Mouse (Mus musculus) monocyte, adult 2 months (primary cell): ENCODE measurements around the gene Cit.

Experiments
- DNase-seq, 2 experiments: peaks; one replicate each; pipeline ENCODE4 v3.0.0; 2022; ENCODE audit warnings: low spot score in 2 of 2, low read depth in 1 of 2

Gene Cit

DNA sequence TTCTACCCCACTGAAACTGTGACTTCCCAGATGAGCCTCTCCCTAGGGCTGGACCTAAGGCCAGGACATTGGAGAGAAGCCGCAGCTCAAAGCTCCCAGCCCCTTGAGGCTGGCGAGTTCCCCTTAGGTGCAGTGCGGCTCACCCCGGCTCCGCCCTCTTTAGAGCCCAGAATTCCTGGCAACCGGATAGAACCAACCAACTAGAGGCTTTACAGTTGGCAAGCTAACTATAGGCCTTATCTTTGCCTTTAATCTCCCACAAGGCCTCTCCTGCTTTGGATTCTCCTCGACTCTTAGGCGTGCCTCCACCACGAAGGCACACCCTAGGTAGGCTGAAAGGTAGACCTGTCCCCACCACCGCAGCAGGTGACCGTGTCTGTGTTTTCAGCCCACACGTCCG is 162.6 kb downstream of the Cit start:
- DNase-seq = no peak

DNA sequence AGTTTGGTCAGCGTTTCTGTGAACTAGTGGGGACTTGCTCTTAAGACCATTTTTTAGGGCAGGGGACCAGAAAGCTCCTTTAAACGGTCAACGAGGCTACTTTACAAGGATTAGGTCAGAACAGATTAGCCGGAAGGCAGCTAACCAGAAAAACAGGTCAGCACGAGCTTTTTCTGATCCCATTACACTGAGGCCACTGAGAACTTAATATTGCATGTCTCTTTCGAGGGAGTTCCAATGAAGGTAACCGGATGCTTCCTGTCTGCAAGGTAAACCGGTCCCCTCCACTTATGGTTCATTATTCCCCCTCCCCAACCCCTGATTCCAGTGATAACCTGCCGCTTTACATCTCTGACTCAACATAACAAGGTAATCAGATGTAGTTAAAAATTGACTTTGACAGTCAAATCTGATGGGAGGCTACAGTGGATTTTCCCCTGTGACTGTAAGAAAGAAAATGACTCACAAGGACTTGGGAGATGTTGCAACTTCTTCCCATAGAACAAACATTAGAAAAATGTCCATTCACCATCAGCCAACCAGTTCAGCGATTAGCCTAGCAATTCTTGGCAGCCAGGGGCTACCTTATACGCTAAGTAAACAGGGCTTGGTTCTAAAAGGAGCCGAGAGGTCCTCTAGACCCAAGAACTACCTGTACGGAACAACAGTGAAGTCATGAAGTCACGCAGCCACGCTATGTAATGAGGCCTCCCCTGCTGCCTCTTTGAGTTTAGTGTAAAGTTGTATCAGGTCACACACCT is 164.2 kb downstream of the Cit start:
- no peak for DNase-seq

DNA sequence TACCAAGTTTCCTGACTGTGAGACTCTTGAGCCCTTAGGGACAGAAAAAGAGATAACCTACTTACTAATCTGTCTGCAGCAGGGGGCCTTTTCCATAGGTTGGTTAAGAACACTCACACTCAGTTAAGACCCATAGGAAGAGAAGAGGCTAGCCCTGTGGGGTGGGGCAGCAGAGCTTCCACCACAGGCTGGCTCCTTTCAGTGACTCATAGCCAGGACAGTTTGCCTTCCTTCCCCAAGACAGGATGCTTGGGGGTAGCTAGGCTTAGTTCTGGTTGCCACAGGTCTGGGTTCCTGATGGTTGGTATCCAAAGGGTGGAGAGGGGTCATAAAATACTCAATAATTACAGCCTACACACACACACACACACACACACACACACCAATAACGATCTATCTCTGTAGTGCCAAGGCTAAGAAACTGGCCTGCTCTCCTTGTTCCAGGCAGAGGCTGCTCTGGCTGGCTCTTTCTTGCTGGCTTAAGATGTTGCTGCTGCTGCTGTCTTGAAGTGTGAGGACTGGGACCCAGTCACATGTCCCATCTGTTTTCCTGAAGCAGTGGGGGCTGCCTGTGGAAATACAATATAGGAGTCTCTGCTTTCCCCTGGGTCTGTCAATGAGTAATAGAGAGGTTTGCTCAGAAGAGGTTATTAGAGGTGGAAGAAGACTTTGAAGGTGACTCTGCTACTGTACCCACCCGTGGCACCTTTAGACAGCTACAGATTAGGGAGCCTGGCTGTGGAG is 165.0 kb downstream of the Cit start:
- DNase-seq = no peak

DNA sequence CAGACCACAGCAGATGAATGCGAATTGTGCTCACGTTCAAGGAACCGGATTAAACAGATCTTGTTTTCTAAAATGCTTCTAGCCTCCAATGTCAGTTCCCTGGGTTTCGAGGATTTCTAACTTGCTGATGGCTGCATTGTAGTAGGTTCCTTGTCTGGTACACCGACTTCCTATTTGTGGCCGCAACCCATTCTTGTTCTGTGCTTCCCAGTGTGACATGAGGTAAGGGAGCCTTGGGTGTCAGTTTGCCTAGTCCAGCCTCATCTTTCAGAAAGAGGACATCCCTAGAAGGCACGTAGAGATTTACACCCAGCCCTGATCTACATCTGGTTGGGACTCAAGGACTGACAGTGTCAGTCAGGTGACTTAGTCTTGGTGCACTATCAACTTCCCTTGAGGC is 166.6 kb downstream of the Cit start:
- DNase-seq = no peak

DNA sequence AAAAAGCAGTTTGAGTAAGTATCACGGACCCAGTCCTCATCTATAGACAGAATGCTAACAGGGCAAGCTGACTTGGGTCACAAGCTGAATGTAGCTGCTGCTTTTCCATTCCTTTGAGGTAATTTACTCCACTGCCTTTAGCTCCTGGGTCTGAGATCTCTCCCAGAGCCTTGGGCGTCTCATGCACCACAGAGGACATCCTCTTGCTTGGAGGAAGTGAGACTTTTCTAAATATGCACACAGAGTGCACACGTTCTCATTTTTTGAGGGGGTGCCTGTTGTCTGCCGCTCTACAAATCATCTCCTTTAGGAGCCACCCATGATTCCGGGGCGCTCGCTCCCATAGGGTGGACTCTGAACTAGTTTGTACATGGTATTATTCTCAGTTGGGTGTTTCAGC is 167.4 kb downstream of the Cit start:
- DNase-seq = no peak

DNA sequence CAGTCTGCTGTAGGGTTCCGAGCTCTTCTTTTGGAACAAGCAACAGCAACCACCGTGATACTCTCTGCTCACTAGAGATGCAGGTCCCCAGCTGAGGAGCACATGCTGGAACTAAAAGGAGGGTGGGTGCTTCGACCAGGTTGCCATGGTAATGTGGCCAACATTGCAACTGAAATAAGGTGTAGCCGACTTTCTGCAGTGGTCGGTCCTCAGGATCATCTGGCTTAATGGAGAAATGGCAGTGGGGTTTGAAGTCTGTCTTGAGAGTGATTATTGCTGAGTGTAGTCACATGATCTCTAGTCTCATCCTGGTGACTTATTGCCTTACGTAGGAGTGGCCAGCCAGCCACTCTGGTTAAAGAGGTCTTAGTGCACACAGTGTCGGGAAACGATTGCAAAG is 168.7 kb downstream of the Cit start:
- no peak for DNase-seq

DNA sequence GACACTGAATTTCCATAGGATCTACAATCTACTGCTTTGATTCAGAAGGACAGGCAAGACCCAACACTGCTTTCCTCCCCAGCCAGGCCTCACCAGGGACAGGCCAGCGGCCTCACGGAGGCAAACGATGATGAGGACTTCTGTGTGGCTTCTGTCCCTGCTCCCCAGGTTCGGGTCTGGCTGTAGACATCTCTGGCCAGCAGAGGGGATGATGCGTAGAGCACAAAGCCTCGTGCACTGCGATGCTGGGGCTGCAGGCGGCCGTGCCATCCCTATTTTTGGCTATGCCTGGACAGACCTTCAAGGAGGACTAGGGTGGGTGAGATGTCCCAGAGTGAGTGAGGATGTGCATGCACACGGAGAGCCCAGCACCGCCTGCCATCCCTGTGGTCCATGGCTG is 169.2 kb downstream of the Cit start:
- DNase-seq = no peak

DNA sequence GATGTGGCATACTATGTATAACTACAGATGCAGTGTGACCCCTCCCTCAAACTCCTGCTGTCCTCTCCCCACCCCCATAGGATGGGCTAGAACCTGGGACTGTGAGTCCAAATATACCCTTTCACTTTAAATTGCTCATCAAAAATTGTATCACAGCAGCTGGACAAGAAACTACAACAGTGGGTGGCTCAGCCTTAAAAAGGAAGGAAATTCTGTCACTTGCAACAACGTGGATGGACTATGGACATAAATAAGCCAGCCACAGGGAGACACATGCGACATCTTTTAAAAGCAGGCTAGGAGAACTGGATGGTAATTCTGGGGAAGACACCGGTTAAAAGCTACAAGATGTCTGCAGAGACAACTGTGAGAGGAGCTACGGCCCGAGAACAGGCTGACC is 171.5 kb downstream of the Cit start:
- DNase-seq = no peak

DNA sequence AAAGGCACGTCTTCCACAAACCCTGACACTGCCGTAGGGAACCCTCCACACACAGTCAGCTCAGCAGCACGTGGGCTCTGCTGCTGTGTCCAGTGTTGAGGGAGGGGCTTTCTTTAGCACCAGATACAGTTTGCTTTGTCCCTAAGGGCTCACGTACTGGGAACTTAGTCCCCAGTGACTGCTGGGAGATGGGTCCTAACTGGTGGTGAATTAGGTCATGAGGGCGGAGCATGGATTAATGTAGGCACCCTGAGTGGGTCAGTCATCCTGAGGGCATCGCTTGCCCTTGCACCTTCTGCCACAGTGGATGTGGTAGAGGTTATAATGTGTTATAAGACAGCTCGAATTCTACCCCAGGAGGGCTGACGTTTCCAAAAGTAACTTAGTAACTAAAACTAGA is 172.3 kb downstream of the Cit start:
- DNase-seq = no peak

DNA sequence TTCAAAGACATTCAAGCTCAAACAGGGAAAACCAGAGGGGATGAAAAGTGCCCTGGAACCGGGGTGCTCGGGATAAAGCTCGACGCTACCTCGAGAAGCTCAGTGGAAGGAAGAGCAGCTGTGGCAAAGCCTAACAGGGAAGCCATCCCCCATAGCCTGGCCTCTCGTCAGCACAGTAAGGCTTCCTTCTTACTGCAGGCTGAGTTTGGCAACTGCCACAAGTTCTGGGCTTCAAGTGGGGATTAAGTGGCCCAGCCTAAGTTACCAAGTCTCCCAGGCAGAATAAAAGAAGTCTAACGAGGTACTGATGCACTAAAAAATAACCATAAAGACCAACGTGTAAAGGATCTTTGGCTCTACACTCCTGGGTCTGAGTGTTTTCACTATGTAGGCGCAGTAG is 173.1 kb downstream of the Cit start:
- DNase-seq = no peak

DNA sequence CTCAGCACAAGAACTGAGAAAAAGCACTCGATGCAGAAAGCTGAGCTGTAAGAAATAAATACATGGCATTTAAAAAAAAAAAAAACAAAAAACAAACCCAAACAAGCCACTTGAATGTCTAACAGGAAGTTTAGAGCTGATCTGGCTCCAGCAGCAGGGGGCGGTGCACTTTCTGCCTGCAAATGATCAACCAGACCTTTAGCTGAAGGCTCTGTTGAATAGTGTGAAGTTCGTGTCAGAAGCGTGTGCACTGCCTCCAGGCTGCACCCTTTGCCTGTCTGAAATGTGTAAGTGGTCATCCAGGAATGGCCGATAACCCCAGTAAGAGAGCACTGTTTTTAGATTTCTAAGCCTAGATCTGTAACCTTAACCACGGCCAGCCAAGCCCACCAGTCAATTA is 173.7 kb downstream of the Cit start:
- no peak for DNase-seq

DNA sequence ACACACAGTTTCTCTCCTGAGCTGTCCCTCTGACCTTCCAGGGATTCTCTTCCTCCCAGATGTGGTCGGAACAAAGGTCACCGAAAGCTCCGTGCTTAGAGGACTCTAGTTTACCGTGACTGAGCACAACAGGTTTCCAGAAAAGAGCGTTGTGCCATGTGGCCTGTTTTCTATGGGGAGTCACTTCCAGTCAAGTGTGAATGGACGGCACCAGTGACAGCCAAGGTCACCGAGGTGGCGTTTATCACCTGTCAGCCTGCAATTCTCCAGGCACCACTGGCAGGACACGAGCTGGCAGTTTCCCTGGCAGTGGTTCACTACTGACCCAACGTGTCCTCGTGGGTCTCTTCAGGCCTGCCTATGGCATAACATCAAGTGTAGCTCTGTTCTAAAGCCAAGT is 174.3 kb downstream of the Cit start:
- DNase-seq = no peak

DNA sequence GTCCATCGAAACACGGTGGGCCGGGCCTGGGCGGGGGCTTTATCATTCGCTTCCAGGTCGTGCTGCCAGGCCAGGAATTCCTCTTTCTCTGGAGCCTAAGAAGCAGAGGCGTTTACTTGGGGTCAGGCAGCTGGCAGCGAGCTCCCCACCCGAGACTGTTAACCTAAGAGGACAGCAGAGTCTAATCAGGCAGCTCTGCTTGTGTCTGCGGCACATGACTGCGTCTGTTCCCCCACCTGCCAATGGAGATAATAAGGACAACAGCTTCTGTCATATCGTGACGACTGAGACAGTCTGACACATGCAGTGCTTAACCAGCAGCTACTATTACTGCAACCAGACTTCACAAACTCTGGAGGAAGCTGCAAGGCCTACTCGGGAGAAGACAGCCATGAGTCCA is 176.5 kb downstream of the Cit start:
- DNase-seq = no peak

DNA sequence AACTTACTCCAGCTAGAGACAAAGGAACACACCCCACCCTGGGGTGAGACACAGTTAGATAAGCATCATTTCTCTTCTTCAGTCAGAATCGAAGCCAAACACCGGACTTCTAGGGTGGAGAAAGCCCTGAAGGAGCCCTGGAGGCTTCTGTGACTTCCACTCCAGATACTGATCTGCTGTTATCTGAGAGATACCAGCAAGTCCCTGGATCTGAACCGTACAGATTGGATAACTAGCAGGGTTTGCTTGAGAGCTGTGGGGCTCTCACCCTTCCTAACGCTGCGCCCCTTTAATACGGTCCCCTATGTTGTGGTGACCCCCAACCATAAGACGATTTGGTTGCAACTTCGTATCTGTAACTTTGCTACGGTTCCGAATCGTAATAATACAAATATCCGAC is 177.1 kb downstream of the Cit start:
- DNase-seq = no peak

DNA sequence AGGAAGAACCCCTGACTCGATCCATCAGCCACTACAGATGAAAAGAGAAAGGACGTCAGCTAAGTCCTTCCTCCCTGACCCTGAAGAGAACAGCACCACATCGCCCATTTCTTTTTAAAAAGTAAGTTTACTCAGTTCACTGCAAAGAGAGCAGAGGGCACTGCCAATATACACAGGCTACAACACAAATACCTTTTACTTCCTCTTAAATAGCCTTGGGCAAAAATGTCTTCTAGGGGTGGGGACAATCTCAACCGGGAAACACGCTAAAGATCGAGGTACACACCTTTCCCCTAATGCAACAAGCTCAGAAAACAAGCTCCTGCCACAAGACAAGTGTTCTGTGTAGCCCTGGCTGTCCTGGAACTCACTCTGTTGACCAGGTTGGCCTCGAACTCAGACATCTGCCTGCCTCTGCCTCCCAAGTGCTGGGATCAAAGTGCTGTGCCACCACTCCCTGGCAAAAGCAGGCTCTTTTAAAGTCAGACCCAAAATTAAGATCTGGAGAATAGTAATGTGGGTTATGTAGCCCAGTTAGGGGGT is 177.7 kb downstream of the Cit start:
- DNase-seq = no peak

DNA sequence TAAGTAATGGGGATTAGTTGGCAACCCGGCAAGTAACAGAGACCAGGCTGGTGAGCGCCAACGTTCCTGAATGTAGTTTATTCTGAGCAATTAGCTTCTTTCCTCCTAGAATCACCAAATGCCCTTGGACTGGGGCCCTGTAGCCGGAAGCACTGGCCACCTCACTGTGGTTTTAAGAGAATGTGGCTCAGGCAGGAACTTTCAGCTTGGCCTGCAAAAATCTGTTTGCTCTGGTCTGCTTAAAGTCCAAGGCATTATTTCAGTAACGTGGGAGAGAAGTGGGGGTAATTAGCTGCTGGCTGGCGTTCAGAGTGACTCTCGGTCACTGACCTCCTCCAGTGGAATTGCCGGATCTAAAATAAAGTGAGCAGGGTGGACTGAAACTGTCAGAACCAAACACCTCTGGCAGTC is 178.2 kb downstream of the Cit start:
- no peak for DNase-seq

DNA sequence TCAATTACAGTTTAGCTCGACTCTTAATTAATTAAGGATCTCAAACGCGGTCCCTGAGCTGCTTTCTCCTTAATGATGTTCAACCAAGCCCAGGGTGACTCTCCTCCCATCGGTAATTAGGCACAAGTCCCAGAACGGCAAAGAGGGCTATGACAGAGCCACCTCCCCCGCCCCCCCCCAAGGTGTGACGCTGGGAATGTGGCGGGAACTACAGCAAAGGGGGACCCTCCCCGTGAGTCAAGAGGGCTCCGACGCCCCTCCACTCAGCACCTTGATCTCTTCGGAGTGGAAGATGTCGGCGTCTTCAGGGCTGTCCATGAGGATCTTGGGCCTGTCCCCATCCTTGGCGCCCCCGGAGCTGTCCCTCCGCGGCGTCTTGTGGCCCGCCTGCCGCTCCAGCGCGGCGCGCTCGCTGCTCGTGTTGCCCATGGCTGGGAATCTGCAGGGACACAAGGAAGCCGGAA is 178.8 kb downstream of the Cit start:
- DNase-seq = no peak

DNA sequence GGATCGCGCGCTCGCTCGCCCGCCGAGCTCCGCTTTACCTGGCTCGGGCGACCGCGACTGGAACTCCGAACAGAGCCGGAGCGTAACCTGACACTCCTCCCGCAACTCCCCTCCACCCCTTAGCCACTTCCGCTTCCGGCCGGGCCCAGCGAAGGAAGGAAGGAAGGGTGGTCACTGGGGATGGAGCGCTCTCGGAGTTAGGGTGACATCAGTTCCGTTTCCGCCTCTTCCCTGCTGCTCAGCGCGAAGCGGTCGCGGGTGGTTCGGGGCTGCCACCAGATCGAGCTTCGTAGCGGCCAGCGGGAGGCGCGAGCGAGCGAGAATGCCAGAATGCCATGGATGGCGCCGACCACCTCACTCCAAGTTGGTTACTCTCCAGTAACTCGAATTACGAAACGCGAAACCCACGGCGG is 179.3 kb downstream of the Cit start, which contains the start of gene Prkab1:
TSS of gene Prkab1 (minus strand) at position 182 of the 413 bp plus-strand sequence.
- peak; percentile 74 to 75 for DNase-seq

DNA sequence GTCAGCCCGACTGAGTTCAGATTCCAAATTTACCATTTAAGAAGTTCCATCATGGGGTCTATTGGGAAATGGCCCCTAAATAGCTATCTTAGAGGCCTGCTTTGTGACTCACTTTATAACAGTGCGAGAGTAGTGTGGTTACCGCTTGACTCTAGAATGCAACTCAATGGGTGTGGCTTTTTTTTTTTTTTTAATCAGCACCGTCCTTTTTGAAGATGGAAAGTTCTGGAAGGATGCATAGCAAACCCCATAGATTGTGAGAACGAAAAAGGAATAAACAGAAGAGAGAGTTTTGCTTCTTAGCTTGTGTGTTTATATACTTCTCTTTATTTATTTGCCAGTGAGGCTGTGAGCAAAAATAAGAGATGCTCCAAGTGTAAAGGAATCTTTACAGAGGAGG is 181.0 kb downstream of the Cit start:
- no peak for DNase-seq

DNA sequence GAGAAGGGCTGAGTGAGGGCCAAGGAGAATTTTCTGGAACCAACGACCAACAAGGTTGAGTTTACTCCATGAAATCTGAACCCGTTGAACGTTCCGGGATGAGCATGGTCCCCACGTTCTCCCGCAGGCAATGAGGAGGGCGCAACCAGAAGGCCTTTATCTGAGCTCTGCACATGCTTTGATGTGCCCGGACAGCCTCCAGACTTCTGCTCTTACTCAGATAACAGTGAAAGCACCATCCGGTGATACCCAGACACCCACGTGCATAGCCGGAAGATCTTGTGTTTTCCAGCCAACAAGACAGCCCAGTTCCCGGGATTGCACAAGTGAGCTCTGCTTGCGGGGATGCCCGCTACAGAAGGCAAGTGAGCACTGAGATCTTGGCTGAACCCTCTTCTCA is 181.5 kb downstream of the Cit start:
- DNase-seq = no peak

DNA sequence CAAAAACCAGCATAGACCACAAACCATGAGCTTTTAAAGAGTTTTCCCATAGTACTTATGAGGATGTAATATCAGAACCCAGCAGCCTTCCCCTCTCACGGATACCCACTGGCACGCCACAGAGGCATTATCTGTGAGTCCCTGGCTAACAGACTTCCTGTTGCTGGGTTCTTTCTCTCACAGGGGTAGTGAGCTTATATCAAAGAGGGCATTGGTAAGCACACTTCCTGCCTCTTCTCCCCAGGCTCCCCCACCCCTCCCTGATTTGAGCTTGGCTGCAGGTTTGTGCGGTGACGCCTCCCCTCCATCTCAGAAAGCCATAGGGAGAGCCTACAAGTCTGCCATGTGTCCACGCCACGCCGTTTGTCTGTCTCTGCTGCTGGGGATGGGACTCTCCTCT is 184.0 kb downstream of the Cit start:
- no peak for DNase-seq

DNA sequence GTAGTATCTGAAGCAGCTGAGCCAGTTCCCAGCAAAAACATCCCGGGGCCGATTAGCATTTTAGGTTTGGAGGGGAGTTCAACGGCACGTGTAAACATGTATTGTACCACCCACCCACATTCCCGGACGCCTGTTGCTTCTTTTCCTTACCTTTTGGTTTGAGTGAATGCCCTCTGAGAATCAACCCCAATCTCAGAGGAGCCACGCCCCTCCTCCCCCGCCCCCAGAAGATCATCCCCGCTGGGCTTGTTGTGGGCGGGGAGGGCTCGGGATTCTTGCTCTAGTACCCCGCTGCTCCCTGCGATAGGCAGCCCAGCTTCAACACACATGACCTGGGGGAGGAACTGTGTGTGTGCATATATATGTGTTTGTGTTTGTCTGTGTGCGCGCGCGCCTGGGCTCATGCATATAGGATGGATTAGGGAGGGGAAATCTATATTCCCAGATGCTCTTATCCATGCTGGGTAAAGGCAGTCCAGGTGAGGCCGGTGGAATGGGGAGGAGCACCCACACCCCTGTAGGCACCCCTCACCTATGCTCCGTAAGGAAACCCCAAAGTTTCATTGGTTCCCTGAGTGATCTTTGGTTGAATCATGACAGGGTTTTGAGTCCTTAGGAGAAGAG is 185.6 kb downstream of the Cit start:
- no peak for DNase-seq
